Mouse (Mus musculus) right cerebral cortex, postnatal 14 days (tissue): ENCODE results near the gene E330009J07Rik.

Experiments
- DNase-seq: peaks from one replicate; pipeline ENCODE4 v3.0.0; 2022

The E330009J07Rik gene

DNA sequence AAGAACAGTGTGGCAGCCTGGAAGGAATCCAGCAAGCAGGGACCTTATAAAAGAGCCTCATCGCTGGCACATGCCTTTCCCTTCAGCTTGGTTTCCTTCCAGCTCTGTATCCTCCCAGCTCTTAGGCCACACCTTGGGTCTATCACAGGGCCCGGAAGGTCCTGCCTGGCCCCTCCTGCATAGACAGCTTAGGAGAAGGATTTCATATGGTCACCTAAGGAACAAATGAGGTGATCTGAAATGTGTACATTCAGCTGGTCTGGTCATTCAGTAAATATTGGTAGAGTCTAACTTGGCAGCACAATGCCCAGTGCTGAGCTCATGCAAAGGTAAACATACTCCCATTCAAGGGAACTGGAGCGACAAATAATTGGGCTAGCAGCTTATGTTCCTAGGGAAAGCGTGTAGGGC is 6.4 kb downstream of the E330009J07Rik start:
- no peak for DNase-seq

DNA sequence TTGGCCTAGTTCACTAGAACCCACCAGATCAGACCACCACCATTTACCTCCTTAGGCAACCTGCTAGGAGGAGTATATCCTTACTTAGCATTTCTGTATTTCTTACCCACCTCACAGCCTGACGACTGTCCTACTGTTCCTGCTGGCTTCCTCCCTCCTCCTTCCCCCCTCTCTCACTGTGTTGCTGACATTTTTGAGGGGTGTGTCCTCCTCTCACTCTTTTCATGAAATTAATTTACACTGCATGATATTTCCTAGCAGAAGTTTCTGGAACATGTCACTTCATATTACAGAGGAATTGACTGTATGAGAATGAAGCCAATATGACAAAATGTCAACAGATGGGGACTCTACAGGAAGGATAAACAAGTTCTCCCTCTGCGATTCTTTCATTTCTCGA is 7.2 kb downstream of the E330009J07Rik start:
- DNase-seq, result no peak

DNA sequence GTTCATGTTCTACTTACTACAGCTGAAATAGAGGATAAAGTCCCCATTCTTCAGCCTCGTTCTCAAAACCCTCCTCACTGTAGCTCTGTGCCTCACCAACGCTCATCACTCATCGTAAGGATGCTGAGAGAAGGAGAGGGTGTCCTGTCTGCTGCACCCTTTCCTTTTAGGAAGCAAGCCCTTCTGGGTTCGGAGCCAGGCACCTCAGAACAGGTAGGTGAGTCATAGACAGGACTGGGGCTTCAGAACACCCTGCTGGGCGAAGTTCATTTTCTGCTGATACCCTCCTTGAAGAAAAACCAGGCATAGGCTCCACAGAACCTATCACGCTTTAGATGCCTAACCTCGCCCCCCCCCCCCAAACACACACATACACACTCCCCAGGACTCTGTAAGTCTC is 8.5 kb downstream of the E330009J07Rik start:
- no peak for DNase-seq

DNA sequence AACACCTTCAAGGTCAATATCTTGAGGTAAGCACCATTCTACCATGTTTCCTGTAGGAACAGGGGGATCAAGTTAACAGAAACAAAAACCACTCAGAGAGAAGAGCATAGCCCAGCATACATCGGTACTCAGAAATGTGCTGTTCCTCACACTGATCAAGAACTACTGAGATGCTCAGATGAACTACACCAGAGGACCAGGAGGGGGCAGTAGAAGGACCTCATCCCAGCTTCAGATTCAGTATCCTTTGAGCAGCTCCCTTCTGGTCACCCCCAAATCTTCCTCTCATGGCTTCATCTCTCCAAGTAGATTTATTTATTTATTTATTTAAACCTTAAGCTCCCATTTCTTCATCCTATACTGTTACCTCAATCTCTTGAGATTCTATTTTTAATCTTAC is 12.2 kb downstream of the E330009J07Rik start:
- no peak for DNase-seq

DNA sequence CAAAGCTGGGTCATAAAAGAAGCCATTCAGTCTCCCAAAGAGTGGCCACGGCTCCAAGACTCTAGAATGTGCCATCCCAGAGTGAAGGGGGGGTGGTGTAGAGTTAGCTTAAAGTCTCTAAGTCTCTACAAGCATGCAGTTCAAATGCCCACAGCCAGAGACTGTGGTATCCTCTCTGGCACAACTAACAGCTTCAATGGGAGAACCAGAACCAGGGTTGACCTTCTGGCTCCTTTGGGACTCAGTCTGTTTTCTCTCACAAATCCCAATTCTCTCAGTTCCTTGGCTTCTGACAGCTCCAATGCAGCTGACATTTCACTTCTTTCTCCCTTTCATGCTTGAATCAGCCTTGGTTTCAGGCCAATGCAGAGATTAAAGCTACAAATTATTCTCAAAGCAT is 12.9 kb downstream of the E330009J07Rik start:
- DNase-seq, result no peak

DNA sequence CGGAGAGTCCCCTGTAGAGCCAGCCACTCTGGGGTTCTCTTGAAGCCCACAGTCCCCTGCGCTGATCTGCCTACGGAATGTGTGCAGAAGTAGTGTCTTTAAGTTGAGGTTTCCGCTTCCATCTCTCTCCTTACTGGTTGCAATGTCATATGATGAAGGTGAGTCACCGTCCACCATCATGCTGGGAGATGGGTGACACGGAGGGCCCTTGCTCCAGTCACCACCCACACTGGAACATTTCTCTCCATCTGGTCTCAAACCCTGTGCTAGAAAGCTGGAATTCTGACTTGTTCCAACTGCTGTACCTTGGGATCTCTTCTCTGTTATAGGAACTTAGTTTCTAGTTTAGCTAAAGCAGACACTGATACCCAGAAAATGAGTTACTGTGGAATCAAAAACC is 14.8 kb downstream of the E330009J07Rik start:
- no peak for DNase-seq

DNA sequence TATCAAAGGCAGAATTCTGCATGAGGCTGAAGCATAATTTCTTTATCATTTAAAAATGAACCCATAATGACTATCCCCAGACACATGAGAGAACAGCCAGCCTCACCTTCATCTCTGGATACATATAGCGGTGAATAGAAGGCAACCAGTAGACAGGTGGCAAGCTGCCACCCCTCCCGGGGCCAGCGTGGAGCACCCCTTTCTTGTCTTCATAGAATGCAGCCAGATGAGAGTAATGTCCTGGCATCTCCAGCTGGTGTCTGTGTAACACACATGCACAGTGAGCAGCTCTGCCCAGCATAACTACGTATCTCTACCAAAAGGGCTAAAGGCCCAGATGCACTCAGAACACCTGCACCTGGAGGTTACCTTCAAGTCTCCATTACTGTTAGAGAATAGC is 17.5 kb downstream of the E330009J07Rik start:
- DNase-seq, result no peak

DNA sequence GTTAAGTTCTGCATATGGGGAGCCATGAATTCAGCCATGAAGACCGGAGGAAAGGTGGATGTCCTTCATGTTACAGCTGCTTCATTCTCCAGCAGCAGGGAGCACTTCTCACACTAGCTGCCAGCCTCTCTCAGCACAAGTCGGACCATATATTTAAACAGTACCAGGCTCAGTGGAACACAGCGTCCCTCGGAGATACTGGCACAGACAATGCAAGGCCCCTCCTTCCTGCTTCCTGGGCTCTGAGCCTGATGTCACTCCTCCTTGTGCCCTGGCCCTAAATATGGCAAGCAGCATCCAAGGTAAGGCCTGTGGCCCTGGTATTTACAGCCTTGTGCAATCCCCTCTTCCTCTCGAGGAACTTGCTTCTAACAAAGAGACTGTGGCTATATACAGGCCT is 20.1 kb downstream of the E330009J07Rik start:
- no peak for DNase-seq

DNA sequence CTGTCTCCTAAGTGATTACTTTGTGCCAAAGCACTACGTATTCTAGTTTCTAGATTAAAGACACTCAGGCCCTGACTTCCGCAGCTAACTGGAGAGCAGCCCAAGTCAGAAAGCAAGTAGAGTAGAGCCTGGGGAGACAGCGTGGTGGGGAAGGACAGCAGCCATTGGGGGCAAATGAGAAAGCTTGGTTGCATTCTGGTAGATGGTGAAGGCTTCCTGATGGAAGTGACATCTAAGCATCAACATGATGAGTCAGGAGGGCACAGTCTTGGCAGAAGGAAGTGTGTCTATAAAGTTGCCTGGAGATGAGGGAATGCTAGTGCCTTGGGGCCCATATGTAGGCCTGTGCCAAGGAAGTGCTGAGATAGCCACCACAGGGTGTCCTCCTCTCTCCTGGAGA is 22.4 kb downstream of the E330009J07Rik start:
- no peak for DNase-seq

DNA sequence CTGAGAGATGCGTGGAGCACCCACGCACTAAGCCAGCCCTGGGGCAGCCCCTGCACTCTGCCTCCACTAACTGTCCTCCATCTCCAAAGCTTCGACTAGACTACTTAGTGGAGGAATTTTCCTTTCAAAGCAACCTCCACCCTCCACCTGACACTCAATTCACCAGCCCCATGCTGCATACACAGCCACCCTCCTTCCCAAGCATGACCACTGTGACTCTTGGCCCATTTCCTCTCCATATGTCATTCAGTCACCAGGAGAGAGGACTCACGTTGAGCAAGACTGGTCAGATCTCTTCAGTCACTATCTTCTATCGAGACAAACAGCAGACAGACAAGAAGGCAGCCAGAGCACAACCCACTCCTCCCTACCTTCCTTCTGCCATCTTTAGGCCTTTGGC is 22.9 kb downstream of the E330009J07Rik start:
- DNase-seq, result no peak

DNA sequence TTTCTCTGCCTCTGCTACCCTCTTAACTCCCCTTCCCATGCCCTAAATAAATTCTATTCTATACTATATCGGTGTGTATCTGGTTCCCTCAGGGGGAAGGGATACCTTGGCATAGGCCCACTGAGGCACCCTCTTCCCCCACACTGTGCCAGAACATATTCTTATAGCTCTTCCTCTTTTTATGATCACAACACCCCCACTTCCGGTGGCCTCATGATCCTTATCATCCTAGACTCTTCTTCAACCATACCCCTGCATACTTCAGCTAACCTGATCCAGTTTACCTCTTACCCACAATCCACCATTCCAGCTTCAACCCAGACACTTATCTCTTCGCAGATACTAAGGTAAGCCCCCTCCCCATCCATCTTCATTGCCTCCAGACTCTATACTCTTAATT is 24.9 kb downstream of the E330009J07Rik start:
- DNase-seq, result no peak

DNA sequence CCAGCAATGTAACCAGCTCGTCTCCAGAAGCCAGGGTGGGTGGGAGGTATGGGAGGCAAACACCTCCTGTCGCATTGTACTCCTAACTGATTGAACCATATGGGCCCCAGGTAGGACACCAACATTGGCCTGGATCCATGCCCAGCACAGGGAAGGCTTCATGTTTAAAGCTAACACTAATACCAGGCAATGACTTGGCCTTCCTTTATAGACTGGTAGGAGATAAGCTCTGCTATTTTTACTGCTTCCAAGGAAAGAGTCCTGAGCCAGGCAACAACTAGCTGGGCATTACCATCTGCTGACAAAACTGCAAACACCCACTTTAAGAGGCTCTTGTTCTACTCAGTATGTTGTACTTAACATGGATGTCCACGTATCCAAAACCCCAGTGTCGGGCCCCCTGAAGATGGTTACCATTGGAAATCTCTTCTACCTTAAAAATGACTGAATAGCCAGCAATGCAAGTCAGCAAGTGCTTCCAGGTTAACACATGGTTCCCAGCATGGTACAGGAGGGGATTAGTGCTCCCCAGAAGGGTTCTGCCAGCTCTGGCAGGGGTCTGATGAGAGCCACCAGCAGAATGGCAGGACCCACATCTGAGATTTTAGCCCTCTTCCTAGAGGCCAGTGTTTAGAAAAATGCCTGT is 32.2 kb downstream of the E330009J07Rik start:
- DNase-seq, result peak; percentile 28

DNA sequence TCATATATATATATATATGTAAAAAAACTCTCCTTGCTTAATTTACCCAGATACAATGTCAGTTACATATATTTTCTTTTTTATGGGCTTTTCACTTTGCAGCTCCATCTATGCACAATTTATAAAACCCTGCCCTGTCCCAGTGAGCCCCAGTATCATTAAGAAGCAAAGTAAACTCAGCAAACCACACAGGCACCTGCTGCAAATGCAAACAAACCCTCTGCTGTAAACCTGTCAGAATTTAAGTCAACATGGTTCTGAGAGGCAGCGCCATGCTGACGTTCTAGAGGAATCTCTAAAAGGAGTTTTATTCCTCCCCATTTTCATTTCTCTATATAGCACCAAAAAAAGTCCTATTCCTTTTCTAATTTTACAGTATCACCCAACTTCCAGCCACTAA is 33.9 kb downstream of the E330009J07Rik start:
- no peak for DNase-seq

DNA sequence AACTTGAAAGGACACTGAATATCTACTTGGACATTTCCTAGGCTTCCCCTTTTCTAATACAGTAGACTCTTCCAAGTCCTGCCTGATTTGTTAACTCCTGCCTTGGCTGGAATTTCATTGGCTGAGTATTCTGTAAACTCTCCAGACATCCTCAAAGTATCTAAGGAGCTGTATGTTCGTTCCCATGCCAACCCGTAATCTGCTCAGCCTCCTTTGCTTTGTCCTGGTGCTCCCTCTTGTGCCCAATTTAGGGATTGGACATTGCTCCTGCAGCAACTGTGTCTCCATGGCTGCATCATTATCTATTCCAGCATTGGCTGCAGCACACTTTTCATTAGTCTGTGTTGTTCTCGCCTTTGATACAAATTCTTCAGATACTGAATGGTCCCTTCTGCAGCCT is 42.7 kb downstream of the E330009J07Rik start:
- DNase-seq, result peak; percentile 83

DNA sequence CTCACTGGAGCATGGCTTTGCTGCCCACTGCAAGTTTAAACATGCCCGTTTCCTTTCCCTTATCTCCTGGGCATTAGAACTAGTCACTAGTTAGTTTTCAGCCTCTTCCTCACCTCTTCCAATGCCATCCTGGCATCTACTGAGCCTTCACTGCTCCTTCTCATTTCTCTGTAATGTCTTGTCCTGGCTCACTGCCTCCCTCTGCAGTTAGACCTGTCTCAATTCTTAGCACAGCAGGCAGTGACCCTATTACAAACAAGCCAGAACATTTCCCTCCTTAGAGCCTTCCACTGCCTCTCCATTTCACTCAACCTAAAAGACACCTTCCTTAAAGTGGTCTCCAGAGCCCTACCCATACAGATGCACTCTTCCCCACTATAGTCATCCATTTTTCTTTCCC is 45.0 kb downstream of the E330009J07Rik start:
- no peak for DNase-seq

DNA sequence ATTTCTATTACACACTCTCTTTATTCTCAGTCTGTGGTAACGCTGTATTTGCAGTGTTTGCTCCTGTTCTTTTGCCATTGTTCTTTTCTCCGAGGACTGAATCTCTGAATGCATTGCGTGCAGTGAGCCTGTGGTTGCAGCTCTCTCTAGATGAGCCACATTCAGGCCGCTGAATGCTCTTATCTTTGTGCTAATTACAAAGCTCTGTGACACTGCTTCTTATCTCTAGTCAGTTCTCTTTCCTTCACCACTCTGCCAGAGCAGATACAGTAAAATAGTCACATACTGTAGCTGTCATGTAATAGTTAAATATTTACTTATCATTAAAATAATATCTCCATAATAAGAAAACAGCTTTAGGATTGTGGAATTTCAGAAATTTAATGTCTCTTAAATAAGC is 47.3 kb downstream of the E330009J07Rik start:
- no peak for DNase-seq

DNA sequence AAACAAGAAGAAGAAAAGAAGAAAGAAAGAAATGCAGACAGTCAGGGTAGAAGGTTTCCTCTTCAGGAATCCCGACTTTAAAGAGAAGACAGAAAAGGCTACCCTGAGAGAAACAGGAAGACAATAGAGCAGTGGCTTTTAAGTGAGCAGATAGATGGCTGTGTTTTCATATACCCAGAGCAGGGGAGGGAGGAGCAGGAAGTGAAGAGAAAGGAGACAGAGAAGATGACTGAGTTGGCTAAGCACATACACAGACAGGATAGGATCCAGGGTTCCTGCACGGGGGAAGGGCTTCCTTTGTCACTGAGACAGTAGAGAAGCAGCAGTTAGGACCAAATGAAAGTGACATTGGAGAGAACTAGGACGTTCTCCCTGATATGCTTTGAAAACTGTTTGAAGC is 50.3 kb downstream of the E330009J07Rik start:
- no peak for DNase-seq

DNA sequence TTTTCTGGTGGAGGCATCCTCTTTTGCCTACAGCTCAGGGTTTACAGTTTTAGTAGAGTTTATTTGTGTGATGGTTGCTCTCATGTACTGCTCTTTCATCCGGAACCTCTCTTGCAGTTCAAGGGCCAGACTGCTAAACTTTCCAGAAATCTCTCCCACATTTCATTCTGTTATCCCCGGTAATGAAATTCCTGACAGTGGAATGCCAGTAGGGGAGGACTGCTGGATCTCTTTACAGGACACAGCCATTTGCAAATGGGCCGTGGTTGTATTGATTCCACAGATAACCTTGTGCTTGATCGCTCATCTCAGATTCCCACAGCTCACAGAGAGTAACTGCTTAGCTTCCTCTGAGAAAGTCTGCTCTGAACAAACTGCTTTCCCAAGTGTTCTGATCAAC is 54.0 kb downstream of the E330009J07Rik start:
- no peak for DNase-seq

DNA sequence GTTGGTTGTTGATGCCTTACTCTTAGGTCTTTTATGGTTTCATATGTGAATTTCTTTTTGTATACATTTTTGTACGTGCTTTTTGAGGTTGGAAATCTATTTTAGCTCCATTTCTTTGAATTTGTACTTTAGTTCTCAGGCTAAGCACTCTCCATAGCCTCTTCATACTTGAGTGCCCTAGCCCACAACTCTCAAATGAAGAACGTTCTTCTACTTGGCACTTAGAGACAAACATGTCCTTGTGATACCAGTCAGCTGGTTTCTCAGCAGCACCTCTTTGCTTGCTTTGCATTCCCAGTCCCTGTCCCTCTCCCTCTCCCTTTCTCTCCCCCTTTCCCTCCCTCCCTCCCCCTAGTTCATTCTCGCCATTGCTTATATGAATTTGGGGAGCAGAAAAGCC is 55.8 kb downstream of the E330009J07Rik start:
- no peak for DNase-seq

DNA sequence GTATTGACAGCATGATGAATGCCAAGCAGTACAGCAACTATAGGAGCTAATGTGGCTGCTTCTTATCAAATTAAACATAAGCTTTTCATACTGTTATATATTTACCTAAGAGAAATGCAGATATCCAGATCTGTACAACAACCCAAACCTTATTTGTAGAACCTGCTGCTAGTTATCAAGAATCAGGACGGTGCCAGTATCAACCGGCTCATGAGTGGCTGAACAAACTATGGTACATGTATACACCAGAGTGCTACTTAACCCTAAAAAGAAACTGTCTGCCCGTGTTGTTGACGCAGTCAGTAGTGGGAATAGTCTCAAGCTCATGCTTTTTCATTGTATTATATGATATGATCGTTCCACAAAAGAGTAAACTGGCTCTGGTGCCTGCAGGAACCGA is 64.9 kb downstream of the E330009J07Rik start:
- no peak for DNase-seq

DNA sequence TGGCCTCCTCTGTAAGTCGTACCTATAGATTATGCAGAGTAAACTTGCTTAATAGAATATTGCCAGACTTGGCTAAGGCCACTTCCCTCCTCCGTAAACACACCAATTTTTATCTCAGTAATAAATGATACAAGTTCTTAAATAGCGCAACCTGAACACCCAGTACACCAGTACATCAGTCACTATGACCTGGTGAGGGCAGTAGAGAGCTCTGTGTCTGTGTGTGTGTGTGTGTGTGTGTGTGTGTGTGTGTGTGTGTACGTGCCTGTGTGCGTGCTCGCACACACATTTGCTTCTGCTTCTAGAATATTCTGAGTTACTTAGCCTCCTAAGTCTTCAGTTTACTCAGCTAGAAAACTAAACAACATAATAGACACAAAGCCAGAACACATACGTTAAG is 82.6 kb downstream of the E330009J07Rik start:
- DNase-seq, result no peak
